Mouse (Mus musculus) left cerebral cortex, adult 8-10 months (tissue): ENCODE measurements around the gene Wnt10a. TPM values are rescaled to one million over a fixed set of nuclear protein-coding genes. Genes with fewer than 3 reads are reported as not detected.

Experiments used
- DNase-seq, 2 experiments: peaks; one replicate each; pipeline ENCODE4 v3.0.0; 2022; ENCODE audit warnings: low spot score in 2 of 2
- total RNA-seq, 4 experiments: library from RNA; stranded (reverse); gene quantifications; 2 replicates each; pipeline ENCODE4 v1.2.4; 2022

The Wnt10a gene
- 10 to 100 TPM; 11.0 to 11.8 (median 11.2) TPM for total RNA-seq

GRCm38 (mm10) chr1:74791249-74791648, at the start of gene Wnt10a:
Gene Wnt10a, plus strand, starts transcription at chr1:74791516.
- DNase-seq: no peak

GRCm38 (mm10) chr1:74747335-74747734, 44.0 kb upstream of the Wnt10a start:
- DNase-seq: no peak

- no peak for DNase-seq
Measured at GRCm38 (mm10) chr1:74748643-74749271, 42.6 kb upstream of the Wnt10a start, which contains the start of gene Prkag3. Gene Prkag3, minus strand, starts transcription at chr1:74749221.

GRCm38 (mm10) chr1:74749301-74749700, 42.0 kb upstream of the Wnt10a start:
- no peak for DNase-seq

GRCm38 (mm10) chr1:74750683-74751082, 40.6 kb upstream of the Wnt10a start:
- no peak for DNase-seq

- no peak for DNase-seq
Measured at GRCm38 (mm10) chr1:74752150-74752549, 39.2 kb upstream of the Wnt10a start.

- DNase-seq: no peak
Measured at GRCm38 (mm10) chr1:74752833-74753232, 38.5 kb upstream of the Wnt10a start.

GRCm38 (mm10) chr1:74753266-74753974, 37.9 kb upstream of the Wnt10a start:
- no peak for DNase-seq

GRCm38 (mm10) chr1:74754175-74754785, 37.0 kb upstream of the Wnt10a start:
- no peak for DNase-seq

- DNase-seq: no peak
Measured at GRCm38 (mm10) chr1:74759773-74760172, 31.5 kb upstream of the Wnt10a start.

GRCm38 (mm10) chr1:74763081-74763480, 28.2 kb upstream of the Wnt10a start:
- no peak for DNase-seq

GRCm38 (mm10) chr1:74770727-74771466, 20.4 kb upstream of the Wnt10a start:
- no peak for DNase-seq

- DNase-seq: no peak
Measured at GRCm38 (mm10) chr1:74771467-74771844, 19.9 kb upstream of the Wnt10a start.

- DNase-seq: no peak
Measured at GRCm38 (mm10) chr1:74771845-74771930, 19.6 kb upstream of the Wnt10a start, which contains the start of gene Wnt6. Gene Wnt6, plus strand, starts transcription at chr1:74771892.

GRCm38 (mm10) chr1:74771931-74772620, 19.2 kb upstream of the Wnt10a start:
- no peak for DNase-seq

GRCm38 (mm10) chr1:74773136-74773535, 18.2 kb upstream of the Wnt10a start:
- no peak for DNase-seq

- DNase-seq: no peak
Measured at GRCm38 (mm10) chr1:74774062-74774461, 17.3 kb upstream of the Wnt10a start.

GRCm38 (mm10) chr1:74775816-74776215, 15.5 kb upstream of the Wnt10a start:
- DNase-seq: no peak

GRCm38 (mm10) chr1:74778934-74779486, 12.3 kb upstream of the Wnt10a start:
- no peak for DNase-seq

GRCm38 (mm10) chr1:74782045-74782444, 9.3 kb upstream of the Wnt10a start:
- no peak for DNase-seq

GRCm38 (mm10) chr1:74783554-74783953, 7.8 kb upstream of the Wnt10a start:
- no peak for DNase-seq
